Mouse (Mus musculus): ENCODE data around the gene Glud1. TPM values are rescaled to one million over a fixed set of nuclear protein-coding genes. Genes with fewer than 3 reads are reported as not detected.
"Not testable (repeated sequence)": the region's sequence is repeated elsewhere in the genome, so short reads cannot be mapped to it uniquely, and the experiment has no call there.

The Glud1 gene
- polyA plus RNA-seq, 1 experiment = 242 TPM

DNA sequence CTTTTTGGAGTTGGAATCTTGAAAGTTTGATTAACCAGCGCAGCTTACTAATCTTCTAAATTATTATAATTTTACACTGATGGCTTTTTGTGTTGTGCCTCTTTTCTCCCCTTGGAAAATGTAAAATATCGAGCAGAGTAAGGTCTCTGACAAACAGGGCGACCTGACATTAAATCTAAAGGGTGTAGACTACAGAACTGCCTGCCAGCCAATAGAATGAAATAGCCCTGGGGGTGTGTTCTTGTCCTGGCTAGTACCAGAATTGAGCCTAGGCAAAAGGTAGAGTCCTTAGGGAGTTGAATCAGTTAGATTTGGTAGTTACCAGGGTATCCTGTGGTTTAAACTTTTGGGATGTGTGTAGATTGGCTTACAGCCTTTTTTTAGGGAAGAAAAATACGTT is 1.2 kb downstream of the Glud1 start:
- Histone ChIP-seq H3K4me1 (ENCODE audit: control insufficient read depth, insufficient read depth, low read length) (peaks cover 9% of the 10 kb centered on the region; the same call in 1 of the 2 replicates), H3K27me3 (replicated peaks; ENCODE audit: control insufficient read depth, insufficient read depth, low read length) (no peaks in the 10 kb centered on the region), H3K27ac (ENCODE audit: insufficient read depth, low read depth, low read length) (peak overlapping the region; percentile 97), H3K36me3 (ENCODE audit: control insufficient read depth, insufficient read depth, low read length) (no peaks in the 10 kb centered on the region), H3K4me3 (ENCODE audit: insufficient read depth, low read depth, low read length) (peak overlapping the region; percentile 98)
- peak; percentile 84 for DNase-seq
- TF ChIP-seq POLR2A (IDR thresholded peaks at IDR 0.05; ENCODE audit: low read depth, low read length) (no peak), CTCF (conservative IDR thresholded peaks at IDR 0.05; ENCODE audit: insufficient read depth, insufficient read length, low read depth, low read length) (no peak)
- 3% methylated on average over 4 of the region's 4 CpGs for WGBS

- DNase-seq = peak; percentile 89
- peak overlapping the region; percentile 94 for H3K27ac ChIP-seq (ENCODE audit: insufficient read depth, low read depth, low read length)
- H3K4me3 ChIP-seq (ENCODE audit: insufficient read depth, low read depth, low read length) = peak overlapping the region; percentile 98
- WGBS = 9% methylated on average over 5 of the region's 6 CpGs
- peaks cover 9% of the 10 kb centered on the region; the same call in 1 of the 2 replicates for H3K4me1 ChIP-seq (ENCODE audit: control insufficient read depth, insufficient read depth, low read length)
- H3K36me3 ChIP-seq (ENCODE audit: control insufficient read depth, insufficient read depth, low read length) = no peaks in the 10 kb centered on the region
- H3K27me3 ChIP-seq (replicated peaks; ENCODE audit: control insufficient read depth, insufficient read depth, low read length) = no peaks in the 10 kb centered on the region
- TF ChIP-seq POLR2A (IDR thresholded peaks at IDR 0.05; ENCODE audit: low read depth, low read length) = no peak
- no peak for TF ChIP-seq CTCF (conservative IDR thresholded peaks at IDR 0.05; ENCODE audit: insufficient read depth, insufficient read length, low read depth, low read length)
These were observed 2.0 kb downstream of the Glud1 start for GRCm38 (mm10) chr14:34312339-34313048.

- DNase-seq = no peak
- Histone ChIP-seq H3K4me3 (ENCODE audit: insufficient read depth, low read depth, low read length) (no peak overlapping the region), H3K4me1 (ENCODE audit: control insufficient read depth, insufficient read depth, low read length) (peaks cover 9% of the 10 kb centered on the region; the same call in 1 of the 2 replicates), H3K36me3 (ENCODE audit: control insufficient read depth, insufficient read depth, low read length) (no peaks in the 10 kb centered on the region), H3K27ac (ENCODE audit: insufficient read depth, low read depth, low read length) (no peak overlapping the region), H3K27me3 (replicated peaks; ENCODE audit: control insufficient read depth, insufficient read depth, low read length) (no peaks in the 10 kb centered on the region)
- no peak for TF ChIP-seq POLR2A (IDR thresholded peaks at IDR 0.05; ENCODE audit: low read depth, low read length)
- TF ChIP-seq CTCF (conservative IDR thresholded peaks at IDR 0.05; ENCODE audit: insufficient read depth, insufficient read length, low read depth, low read length) = no peak
- 54% methylated on average over 3 of the region's 3 CpGs for WGBS
These were observed 3.1 kb downstream of the Glud1 start for GRCm38 (mm10) chr14:34313612-34314011.

- DNase-seq; H3K4me1 ChIP-seq (ENCODE audit: control insufficient read depth, insufficient read depth, low read length); H3K27me3 ChIP-seq (replicated peaks; ENCODE audit: control insufficient read depth, insufficient read depth, low read length); H3K4me3 ChIP-seq (ENCODE audit: insufficient read depth, low read depth, low read length); H3K27ac ChIP-seq (ENCODE audit: insufficient read depth, low read depth, low read length); H3K36me3 ChIP-seq (ENCODE audit: control insufficient read depth, insufficient read depth, low read length): not testable (repeated sequence)
- 56% methylated on average over 8 of the region's 8 CpGs for WGBS
These were observed 3.9 kb downstream of the Glud1 start for GRCm38 (mm10) chr14:34314383-34314782.

GRCm38 (mm10) chr14:34314796-34315195 is 4.3 kb downstream of the Glud1 start:
- TF ChIP-seq POLR2A (IDR thresholded peaks at IDR 0.05; ENCODE audit: low read depth, low read length) = no peak
- TF ChIP-seq CTCF (conservative IDR thresholded peaks at IDR 0.05; ENCODE audit: insufficient read depth, insufficient read length, low read depth, low read length) = no peak
- H3K27me3 ChIP-seq (replicated peaks; ENCODE audit: control insufficient read depth, insufficient read depth, low read length) = no peaks in the 10 kb centered on the region
- no peaks in the 10 kb centered on the region; the same call in 1 of the 2 replicates for H3K36me3 ChIP-seq (ENCODE audit: control insufficient read depth, insufficient read depth, low read length)
- DNase-seq = peak; percentile 57
- no peak overlapping the region for H3K4me3 ChIP-seq (ENCODE audit: insufficient read depth, low read depth, low read length)
- no peak overlapping the region for H3K27ac ChIP-seq (ENCODE audit: insufficient read depth, low read depth, low read length)
- WGBS = 33% methylated on average over 3 of the region's 3 CpGs
- H3K4me1 ChIP-seq (ENCODE audit: control insufficient read depth, insufficient read depth, low read length) = peaks cover 8% of the 10 kb centered on the region; the same call in 1 of the 2 replicates

GRCm38 (mm10) chr14:34316346-34316745 is 5.8 kb downstream of the Glud1 start:
- no peak for DNase-seq
- peaks cover 6% of the 10 kb centered on the region; the same call in 1 of the 2 replicates for H3K36me3 ChIP-seq (ENCODE audit: control insufficient read depth, insufficient read depth, low read length)
- H3K27me3 ChIP-seq (replicated peaks; ENCODE audit: control insufficient read depth, insufficient read depth, low read length) = no peaks in the 10 kb centered on the region; the same call in 1 of the 2 replicates
- no peak overlapping the region for H3K4me3 ChIP-seq (ENCODE audit: insufficient read depth, low read depth, low read length)
- 66% methylated on average over 2 of the region's 2 CpGs for WGBS
- peaks cover 7% of the 10 kb centered on the region; the same call in 1 of the 2 replicates for H3K4me1 ChIP-seq (ENCODE audit: control insufficient read depth, insufficient read depth, low read length)
- no peak overlapping the region for H3K27ac ChIP-seq (ENCODE audit: insufficient read depth, low read depth, low read length)
- TF ChIP-seq POLR2A (IDR thresholded peaks at IDR 0.05; ENCODE audit: low read depth, low read length) (no peak), CTCF (conservative IDR thresholded peaks at IDR 0.05; ENCODE audit: insufficient read depth, insufficient read length, low read depth, low read length) (no peak)

DNA sequence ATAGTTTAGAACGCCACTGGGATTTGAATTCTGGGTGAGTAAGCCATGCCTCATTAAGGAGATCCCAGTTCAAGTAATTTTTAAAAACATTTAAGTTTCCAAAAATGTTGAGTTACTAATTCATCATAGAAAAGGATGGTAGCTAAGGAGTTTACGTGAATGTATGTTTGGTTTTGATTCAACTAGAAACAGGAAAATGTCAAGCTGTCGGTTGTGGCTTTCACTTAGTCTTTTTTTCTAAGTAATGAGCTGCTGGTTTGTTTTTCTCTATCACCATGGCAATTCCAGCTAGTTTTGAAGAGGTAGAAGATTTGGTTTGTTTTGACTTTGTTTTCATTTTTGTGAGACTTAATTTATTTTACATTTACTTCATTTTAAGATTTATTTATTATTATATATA is 6.9 kb downstream of the Glud1 start:
- Histone ChIP-seq H3K27ac (ENCODE audit: insufficient read depth, low read depth, low read length) (no peak overlapping the region), H3K4me1 (ENCODE audit: control insufficient read depth, insufficient read depth, low read length) (peaks cover 7% of the 10 kb centered on the region; the same call in 1 of the 2 replicates), H3K4me3 (ENCODE audit: insufficient read depth, low read depth, low read length) (no peak overlapping the region), H3K36me3 (ENCODE audit: control insufficient read depth, insufficient read depth, low read length) (peaks cover 8% of the 10 kb centered on the region; the same call in 1 of the 2 replicates), H3K27me3 (replicated peaks; ENCODE audit: control insufficient read depth, insufficient read depth, low read length) (no peaks in the 10 kb centered on the region; the same call in 1 of the 2 replicates)
- no peak for DNase-seq
- 66% methylated on average over 3 of the region's 3 CpGs for WGBS
- TF ChIP-seq CTCF (conservative IDR thresholded peaks at IDR 0.05; ENCODE audit: insufficient read depth, insufficient read length, low read depth, low read length) = no peak
